Mouse (Mus musculus): ENCODE data around the gene Otulin.
A peak's percentile ranks its signal among the peaks of the same experiment; 100 is the strongest.

The Otulin gene

DNA sequence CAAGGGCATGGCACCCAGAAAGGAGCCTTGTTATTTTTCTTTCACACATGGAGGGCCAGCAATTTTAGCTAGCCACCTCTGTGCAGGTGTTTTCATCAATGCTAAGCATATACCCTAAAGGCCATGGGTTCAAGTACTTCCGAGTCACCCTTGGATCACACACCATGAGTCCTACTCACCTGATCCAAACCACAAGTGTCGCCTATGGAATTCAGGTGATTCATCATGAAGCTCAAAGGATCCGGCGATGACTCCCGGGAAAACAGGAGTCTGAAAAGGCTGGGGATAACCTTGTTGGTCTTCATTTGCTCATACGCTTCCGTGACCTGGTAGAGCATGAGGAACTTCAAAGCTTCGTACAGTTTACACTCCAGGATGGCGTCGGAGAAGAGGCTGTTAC lies 27.4 kb upstream of the Otulin start:
- no peak for DNase-seq (ENCODE audit: low spot score in 2 of 2)

DNA sequence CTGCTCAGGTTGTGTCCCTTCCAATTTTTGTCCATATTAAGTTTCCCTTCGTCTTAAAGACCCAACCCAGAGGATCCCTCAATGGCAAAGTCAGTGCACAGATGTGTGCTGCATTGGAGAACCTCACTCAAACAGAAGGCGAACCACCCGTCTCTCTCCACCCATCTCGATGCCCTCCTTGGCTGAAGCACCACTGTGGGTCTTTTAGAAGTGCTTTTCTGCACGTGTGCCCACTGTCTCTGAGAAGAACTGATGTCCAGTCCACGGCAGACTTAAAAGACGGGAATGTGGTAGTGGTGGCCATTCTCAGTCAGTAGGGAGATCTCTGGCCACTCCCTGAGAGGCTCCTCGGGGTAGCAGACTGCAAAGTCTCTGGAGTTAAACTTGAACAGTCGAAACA lies 26.1 kb upstream of the Otulin start:
- DNase-seq (ENCODE audit: low spot score in 2 of 2) = no peak

DNA sequence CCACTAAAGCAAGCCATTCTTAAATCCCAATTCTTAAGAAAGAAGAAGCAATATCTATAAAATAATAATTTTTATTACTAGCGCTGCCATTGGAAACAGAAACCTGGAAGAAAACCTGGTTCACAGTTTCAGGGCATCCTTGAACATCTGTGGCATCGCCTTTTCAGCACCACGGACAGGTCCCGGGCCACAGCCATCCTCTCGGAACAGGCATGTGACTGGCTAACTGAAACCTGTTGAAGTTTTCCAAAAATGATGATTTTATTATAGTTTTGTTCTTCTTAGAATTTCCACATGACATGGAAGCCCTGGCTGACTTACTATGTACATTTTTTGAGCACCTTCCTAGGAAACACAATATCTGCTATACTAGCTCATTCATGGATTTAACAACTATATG lies 24.5 kb upstream of the Otulin start:
- no peak for DNase-seq (ENCODE audit: low spot score in 2 of 2)

DNA sequence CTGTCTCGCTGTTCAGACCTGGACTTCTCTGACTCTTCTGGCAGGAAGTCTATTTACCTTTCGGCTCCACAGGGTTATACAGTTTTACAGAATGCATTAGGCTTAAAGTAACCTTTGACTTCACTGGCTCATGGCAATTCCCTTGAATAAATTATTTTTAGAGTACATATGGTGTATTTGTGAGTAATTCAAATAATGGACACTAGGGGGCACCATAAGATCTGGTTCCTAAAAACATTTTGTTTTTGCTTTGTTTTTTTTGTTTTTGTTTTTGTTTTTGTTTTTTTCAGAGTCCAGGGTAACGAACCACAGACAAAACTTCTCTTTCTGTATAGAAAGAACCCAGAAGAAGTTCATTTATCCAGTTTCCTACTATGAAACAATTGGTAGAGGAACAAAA lies 17.2 kb upstream of the Otulin start:
- no peak for DNase-seq (ENCODE audit: low spot score in 2 of 2)

DNA sequence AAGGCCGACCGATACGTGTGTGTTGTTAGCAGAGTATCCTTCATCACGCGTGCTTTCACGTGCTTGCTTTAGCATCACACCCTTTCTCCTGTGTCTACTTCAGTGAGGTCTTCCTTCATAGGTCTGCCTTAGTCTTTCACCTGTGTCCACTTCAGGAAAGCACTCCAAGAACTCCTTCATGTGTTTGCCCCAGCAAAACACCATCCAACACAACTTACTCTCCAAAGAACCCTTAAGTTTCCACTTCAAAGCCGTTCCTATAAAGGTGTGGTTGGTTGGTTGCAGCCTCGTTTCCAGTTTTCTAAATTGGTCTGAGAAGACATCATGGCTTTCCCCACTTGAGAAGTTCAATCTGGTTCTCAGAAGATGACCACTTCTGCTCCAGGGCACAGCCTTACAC lies 16.2 kb upstream of the Otulin start:
- DNase-seq (ENCODE audit: low spot score in 2 of 2) = no peak

DNA sequence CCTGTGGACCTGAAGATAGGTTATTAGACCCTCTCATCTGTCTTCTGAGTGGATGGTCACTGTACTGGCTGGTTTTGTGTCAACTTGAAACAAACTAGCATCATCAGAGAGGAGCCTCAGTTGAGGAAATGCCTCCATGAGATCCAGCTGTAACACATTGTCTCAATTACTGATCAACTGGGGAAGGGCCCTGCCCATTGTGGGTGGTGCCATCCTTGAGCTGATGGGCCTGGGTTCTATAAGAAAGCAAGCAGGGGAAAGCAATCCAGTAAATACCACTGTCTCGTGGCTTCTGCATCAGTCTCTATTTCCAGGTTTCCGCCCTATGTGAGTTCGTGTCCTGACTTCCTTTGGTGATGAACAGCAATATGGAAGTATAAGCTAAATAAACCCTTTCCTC lies 14.8 kb upstream of the Otulin start:
- no peak for DNase-seq (ENCODE audit: low spot score in 2 of 2)

DNA sequence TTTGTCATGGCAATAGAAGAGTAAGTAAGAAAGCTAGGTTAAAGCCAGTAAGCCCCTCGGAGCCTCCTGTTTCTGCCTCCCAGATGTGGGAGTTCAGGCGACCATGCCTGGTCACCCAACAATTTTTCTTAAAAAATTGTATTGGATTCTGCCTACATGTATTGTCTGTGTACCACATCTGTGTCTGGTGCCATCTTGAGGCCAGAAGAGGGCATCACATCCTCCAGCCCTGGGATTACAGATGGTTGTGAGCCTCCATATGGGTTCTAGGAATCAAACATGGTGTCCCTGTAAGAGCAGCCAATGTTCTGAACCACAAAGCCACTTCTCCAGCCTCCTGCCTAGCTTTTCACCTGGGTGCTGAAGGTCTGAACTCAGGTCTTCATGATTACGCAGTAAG lies 12.4 kb upstream of the Otulin start:
- DNase-seq (ENCODE audit: low spot score in 2 of 2) = no peak

DNA sequence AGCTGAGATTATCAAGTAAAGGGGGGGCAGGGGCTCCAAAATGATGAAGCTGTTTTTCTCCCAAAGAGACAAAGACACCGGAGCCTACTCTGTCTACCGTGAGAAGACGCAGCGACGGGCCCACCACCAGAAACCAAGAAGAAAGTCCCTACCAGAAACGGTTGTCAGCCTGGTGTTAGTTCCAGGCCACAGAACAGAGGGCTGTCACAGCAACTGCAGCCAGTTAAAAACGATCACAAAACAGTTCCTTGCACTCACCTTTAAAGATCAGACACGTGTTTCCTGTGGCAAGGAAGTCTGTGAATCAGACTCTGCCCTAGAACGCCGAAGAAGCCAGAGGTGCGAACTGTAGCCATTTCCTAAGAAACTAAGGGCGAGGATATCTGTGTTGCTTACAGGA lies 10.7 kb upstream of the Otulin start:
- no peak for DNase-seq (ENCODE audit: low spot score in 2 of 2)

DNA sequence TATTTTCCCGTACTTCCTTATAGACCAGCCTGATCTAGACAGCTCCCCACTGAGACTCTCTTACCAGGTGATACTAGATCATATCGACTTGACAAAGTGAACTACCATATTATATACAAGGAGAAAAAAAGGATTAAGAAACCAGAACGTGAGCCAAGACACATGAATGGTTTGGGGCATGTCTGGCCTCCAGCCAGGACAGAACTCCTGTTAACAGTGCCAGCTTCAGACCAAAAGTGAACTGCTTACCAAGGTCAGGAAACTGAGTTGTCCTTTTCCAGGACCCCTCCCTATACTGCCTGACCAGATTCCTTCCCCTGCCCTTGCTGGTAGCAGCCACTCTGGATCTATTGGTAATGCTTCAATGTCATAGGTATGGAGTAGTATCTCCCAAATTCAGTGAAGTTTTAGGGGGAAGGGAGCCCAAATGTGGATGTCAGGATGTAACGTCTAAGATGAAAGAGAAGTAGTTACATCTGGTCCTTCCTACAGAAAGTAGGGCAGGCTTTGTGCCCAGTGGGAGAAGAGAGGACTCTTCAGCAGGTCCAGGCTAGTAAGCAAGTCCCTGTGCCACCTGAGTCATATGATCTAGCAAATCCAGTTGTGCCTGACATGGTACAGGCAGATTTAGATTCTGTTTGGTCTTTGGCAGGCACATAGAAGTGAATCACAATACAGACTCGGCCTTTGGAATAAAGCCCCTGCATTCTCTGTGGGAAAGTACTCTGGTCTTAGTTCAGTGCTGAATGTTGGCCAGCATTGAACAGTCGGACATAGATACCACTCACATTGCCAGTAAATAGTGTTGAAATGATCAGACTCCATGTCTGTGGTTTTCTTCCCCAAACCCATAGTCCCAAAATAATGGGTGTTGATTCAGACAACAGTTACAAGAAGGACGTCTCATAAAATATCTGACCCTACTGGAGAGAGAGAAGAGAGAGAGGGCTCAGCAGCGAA lies 3.7 kb upstream of the Otulin start:
- DNase-seq (ENCODE audit: low spot score in 2 of 2) = no peak

DNA sequence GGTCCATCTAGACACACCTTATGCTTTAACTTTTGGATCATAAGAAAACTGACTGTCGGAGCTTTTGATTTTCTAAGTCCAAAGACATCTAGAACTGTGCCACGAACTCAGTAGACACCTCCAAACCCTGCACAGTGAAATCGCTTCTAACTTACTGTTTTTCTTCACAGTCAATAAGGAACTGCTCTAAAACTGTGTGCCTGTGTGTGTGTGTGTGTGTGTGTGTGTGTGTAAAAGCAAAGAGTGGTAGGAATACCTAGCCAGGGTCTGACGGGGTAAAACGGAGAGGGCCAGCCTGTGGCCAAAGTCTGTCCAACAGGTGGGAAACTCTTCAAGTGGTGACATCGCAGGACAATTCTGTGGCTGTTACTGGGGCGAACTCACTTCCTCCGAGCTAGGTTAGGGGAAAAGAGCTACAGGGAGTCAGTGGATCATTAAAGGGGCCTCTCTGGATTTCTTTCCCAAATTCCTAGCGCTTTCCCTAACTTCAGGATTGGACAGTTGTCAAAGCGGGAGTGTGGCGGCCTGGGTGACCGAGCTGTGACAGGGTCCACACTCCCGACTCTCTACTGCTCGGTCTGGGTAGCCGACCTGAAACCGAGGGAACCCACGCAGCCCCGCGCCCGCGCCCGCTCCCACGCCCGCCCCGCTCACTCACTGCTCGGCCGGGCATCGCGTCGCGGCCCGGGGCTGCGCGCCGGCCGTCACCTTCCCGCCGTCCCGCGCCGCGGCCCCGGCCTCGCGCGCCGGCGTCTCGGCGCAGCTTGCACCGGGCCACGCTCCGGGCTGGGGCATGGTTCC lies 493 bp downstream of the Otulin start:
- DNase-seq (ENCODE audit: low spot score in 2 of 2) = no peak

DNA sequence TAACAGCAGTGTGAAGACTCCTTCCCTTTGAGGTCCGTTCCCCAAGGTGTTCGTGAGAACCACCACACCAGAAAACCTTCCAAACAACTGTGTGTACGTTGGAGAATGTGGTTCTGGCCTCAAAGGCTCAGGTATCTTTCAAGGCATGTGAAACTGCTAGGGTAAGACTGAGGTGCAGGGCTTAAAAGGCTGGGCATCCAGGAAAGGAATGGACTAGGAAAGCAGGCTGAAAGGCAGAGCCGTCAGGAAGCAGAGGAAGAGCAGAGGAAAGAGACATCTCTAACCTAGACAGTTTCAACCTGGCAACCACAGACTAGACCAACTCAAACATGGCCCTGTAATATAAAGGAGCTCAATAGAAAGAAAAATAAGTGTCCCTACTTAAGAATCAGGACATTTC lies 1.4 kb downstream of the Otulin start:
- no peak for DNase-seq (ENCODE audit: low spot score in 2 of 2)

DNA sequence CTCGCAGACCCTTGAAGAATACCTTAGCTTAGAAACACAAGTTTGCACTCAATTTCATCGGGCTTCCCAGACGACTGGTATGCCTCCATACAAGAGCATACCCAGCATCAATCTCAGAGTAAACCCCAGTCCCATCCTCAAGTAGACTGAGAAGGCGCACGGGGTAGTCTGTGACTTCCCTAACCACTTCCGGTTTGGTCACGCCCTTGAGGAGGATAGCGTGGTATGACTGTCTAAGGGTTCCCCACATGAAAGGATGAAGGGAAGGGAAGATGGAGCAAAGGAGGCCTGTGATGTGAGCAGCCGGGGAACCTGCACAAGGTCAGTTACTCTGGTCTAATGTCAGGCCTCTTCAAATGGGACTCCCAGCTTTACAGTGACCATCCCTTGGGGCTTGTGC lies 2.7 kb downstream of the Otulin start:
- DNase-seq (ENCODE audit: low spot score in 2 of 2) = no peak

DNA sequence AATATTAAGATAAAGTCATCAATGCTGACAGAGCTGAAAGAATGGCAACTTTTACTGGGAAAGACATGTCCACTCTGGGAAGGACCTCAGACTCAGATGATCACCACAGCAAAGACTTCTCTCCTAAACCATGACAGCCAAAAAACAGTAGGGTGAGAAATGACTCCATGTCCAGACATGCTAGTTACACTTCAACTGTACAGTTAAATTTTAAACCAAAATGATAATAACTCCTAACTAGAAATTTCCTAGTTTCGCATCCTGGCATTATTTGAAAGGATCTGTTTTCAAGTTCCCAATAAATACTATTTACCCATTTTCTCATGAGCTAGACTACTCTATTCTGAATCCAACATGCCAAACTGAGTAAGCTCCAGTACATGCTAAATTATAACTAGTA lies 4.2 kb downstream of the Otulin start:
- no peak for DNase-seq (ENCODE audit: low spot score in 2 of 2)

DNA sequence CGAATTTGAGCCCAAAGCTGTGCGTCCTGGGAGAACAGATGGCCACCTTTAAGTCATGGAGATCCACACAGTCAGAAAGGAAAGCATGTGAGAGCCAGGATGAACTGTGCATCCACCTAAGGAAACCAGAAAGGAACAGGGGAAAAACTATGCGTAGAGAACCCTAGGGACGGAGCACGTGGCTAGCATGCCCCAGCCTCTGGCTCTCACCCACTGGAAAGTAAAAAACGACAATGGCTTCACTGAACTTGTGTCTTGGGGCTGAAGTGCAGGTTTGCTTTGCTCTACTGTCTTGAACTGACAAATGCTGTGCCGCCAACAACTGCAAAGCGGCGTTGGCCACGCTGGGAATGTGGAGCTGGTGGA lies 4.6 kb downstream of the Otulin start:
- no peak for DNase-seq (ENCODE audit: low spot score in 2 of 2)

DNA sequence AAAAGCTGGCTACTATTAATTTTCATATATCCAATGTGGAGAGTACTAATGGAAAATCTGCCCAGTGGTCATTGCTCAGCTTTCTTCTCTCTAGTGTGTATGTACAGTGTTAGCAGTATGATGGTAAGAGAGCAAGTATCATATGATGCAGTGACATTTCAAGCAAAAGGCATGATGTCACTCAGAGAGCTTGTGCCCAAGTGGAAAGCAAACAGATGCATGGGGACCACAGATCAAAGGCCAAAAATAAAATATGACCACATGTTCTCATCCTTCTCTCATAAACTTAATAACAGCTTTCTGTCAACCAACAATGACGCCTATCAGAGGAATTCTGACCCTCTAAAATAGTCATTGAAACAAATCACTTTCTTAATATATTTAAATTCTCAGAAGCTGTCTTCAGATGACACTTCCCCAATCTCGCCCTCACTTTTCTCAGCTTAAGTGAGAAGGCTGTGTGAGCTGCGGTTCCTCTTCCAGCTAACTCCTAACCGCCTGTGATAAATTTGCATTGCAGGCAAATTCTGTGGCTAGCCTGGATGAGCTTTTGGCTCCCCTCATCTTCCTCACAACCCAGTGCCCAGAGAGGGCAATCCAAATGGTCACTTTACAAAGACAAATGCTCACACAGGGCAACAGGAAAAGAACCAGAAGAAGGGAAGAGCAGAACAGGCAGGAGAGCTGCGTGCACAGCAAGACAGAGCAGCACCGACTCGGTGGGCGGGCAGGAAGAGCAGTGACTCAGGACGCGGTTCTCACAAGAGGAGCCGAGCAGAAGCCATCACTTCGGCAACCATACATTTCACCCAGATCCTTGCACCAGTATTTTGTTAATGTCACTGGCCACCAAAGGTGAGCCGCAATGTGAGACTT lies 5.2 kb downstream of the Otulin start:
- DNase-seq (ENCODE audit: low spot score in 2 of 2) = peak in 1 of 2 experiments; percentile 35

DNA sequence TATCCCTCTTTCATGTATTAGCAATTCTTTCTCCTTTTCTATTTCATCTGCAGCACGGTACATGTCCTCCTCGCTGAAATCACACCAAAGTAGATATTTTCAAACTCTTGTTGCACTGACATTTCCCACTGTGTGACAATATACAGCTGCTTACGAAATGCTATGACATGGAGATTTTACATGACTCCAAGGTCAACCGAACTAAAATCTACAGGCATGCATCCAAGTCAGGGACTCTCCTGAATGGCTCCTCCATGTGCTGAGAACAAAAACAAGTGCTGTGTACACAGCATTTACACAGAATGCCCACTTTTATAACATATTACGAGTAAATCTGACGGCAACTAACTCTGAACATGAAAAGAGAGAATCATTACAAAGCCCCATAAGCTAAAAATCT lies 7.2 kb downstream of the Otulin start:
- DNase-seq (ENCODE audit: low spot score in 2 of 2) = no peak

DNA sequence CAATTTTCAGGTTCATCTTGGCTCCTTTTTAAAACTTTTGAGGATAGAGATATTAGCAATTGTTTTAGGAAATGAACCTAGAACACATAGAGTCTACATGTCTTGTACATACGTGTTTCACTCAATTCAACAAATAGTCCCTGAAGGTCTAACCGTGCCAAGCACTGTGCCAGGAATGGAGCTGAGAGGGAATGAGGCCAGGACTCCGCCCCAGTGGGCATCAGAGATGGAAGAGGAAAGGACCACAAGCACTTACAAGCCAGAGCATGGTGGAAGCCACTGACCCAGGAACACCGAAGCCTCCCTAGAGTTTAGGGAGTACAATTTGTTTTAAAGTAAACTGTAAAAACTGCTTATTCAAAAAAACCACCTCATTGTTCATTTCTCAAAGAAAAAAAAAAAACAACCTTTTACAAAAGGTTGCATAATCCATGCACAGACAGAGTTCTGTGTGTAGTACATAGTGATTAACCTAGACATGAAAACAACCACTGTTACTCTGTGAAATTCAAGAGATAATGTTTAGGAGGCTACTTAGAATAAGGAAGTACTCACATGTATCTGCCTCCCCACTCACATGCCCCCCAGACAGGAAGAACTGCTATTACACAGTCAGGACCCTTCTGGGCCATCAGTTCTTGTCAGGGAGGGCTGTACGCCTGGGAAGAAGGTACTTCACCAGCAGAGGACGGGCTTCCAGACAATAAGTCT lies 9.9 kb downstream of the Otulin start:
- DNase-seq (ENCODE audit: low spot score in 2 of 2) = no peak

DNA sequence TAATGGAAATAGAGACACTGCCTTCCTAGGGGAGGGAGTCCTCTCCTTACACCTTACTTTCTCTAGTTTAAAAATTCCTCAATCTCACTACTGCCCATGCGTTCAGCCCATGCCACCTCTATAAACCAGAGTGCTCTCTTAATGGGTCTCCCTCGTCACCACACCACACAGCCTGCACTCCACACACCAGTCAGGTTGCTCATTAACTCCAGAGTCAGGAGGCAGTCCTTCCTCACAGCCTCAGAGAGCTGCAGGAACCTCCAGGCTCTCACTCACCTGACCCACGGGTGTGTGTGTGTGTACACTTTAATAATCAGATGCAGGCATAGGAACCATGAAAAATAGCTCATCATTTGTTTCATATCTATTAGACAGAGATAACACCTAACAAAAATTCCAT lies 10.8 kb downstream of the Otulin start:
- DNase-seq (ENCODE audit: low spot score in 2 of 2) = no peak

DNA sequence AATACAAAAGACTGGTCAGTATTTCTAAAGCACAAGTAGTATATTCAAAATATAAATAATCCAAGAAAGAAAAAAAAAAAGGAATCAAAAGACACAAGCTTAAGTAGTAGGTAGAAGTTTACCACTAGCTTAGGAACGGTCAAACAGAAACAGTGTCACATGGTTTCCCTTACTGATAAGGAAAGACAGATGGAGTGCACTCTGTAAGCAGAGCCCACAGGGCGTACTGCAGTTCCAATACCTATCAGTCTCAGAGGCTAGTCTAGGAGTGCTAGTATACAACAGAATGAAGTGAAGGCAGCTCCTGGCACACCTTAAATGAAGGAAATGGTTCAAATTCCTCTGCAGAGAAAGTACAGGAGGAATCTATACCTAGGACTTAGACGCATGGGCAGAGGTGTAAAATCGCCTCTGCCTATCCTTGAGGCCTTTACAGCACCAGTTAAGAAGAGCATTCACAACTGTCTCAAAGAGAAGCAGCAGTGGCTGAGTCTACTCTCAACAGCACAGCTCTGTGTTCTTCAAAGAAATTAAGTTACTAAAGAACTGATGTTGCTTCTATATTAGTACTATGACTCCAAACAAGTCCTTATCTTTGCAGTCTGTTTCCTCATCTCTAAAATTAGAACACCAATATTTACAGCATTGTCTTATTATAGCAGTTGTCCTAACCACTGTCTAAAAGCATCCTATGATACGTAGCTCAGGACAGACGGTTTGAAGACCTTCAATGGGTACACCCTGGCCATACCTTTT lies 11.5 kb downstream of the Otulin start:
- no peak for DNase-seq (ENCODE audit: low spot score in 2 of 2)

DNA sequence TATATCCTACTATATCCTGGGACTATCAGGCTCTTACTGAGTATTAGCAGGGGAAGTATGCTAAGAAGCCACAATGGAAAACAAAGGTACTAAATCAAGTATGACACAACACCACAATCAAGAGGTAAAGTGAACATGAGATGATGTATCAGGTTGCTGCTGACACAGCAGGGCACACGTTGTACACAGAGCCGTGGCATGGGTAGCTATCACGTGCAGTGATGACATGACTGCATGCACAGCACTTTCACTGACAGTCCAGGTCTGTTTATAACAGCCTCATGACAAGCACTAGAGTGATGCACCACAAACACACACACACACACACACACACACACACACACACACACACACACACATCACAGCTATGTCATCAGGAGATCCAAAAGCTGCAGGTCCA lies 13.3 kb downstream of the Otulin start:
- DNase-seq (ENCODE audit: low spot score in 2 of 2) = no peak

DNA sequence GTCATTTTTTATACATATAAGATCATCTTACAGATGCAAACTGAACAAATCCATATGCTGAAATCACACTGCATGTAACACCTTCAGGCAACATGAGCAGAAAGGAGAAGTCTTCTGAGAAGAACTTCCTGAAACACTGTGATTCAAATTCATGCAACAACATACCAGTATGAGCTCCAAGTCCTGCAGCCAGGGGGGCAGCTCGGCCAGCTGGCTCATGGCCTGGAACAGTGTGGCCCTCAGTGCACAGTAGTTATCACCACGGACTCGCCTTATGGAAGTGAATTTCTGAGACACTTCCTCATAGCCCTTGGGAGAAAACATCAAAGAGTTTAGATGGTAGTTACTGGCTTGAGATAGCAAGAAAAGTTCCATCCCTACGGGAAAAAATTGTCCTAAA lies 14.3 kb downstream of the Otulin start:
- DNase-seq (ENCODE audit: low spot score in 2 of 2) = no peak
